Mouse (Mus musculus) ES-E14 (cell line): ENCODE data around the gene Agap3.

Source experiments
- MAFK ChIP-seq: IDR thresholded peaks from 2 replicates; pipeline ENCODE4 v1.6.1; 2014; ENCODE audit warnings: mild to moderate bottlenecking, low read depth, low read length, inconsistent platforms; ENCODE audit not compliant: insufficient read depth
- ZC3H11A ChIP-seq: IDR thresholded peaks from 2 replicates; pipeline ENCODE4 v1.6.1; 2012; ENCODE audit warnings: low read depth, mild to moderate bottlenecking, inconsistent platforms, low read length, borderline replicate concordance

DNA sequence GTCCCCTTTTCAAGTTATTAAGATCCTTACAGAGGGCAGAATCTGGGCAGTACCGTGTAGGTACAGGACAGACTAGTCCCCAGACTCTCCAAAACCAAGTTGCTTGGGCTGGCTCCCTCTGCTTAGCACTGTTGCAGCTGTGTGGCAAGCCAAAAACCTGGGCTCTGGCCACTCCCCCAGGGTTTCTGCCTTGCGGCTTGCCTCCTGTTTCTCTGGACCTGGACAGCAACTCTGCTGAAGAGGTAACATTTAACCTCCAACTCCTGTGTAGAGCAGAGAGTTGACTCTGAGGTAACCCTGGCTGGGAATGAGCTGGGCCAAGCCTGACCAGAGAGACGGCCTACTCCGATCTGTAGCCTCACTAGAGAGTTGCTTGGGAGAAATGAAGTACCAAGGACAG is 50.8 kb downstream of the Agap3 start:
- TF ChIP-seq ZC3H11A (no peak), MAFK (no peak)
